Mouse (Mus musculus) liver, embryonic 12.5 days (tissue): ENCODE measurements around the gene Sept8. TPM values are rescaled to one million over a fixed set of nuclear protein-coding genes. Genes with fewer than 3 reads are reported as not detected.
A peak's percentile ranks its signal among the peaks of the same experiment; 100 is the strongest.

Experiments used
- ATAC-seq: fragments of 200-750 bp; cut with Nextera tagmentation; 2 replicates; pipeline ENCODE4 v1.8.0; 2017; ENCODE audit warnings: moderate number of reproducible peaks, mild to moderate bottlenecking, moderate library complexity
- H3K27ac ChIP-seq: fragments of 300-500 bp; sonication (generic); 2 replicates; pipeline ENCODE4 v1.5.1; 2016; ENCODE audit warnings: mild to moderate bottlenecking
- H3K27me3 ChIP-seq: fragments of 300-500 bp; sonication (generic); replicated peaks from 2 replicates; pipeline ENCODE4 v1.6.1; 2016; ENCODE audit warnings: mild to moderate bottlenecking, moderate library complexity
- H3K36me3 ChIP-seq: fragments of 300-500 bp; sonication (generic); 2 replicates; pipeline ENCODE4 v1.6.1; 2016; ENCODE audit warnings: mild to moderate bottlenecking, moderate library complexity
- H3K4me1 ChIP-seq: fragments of 300-500 bp; sonication (generic); 2 replicates; pipeline ENCODE4 v1.6.1; 2016
- H3K4me2 ChIP-seq: fragments of 300-500 bp; sonication (generic); 2 replicates; pipeline ENCODE4 v1.6.1; 2016; ENCODE audit warnings: mild to moderate bottlenecking, moderate library complexity
- H3K4me3 ChIP-seq: fragments of 300-500 bp; sonication (generic); 2 replicates; pipeline ENCODE4 v1.5.1; 2016; ENCODE audit warnings: mild to moderate bottlenecking, moderate library complexity
- H3K9ac ChIP-seq: fragments of 300-500 bp; sonication (generic); 2 replicates; pipeline ENCODE4 v1.6.1; 2016; ENCODE audit warnings: mild to moderate bottlenecking, moderate library complexity
- H3K9me3 ChIP-seq: fragments of 300-500 bp; sonication (generic); replicated peaks from 2 replicates; pipeline ENCODE4 v1.6.1; 2016; ENCODE audit warnings: mild to moderate bottlenecking, moderate library complexity
- WGBS: fragments of 180-500 bp; shearing (Covaris S2); methylation state at CpG from one replicate; pipeline ENCODE4 v1.1.7; 2016; ENCODE audit not compliant: insufficient replicate concordance; 5-methylcytosine and 5-hydroxymethylcytosine counted together
- polyA plus RNA-seq: library from polyadenylated mRNA; unstranded; fragments of >200 nt; fragmentation: Nextera tagmentation; extraction: Ambion mirVana; gene quantifications from 2 replicates; pipeline ENCODE4 v1.2.1, GENCODE M21; 2016

The Sept8 gene
- polyA plus RNA-seq, 1 experiment from 2014 or later: 34.3 TPM

GRCm38 (mm10) chr11:53520122-53520978, 1.3 kb downstream of the Sept8 start:
- H3K9me3 ChIP-seq: no peaks in the 10 kb centered on the region
- H3K4me1 ChIP-seq: peaks cover 90% of the 10 kb centered on the region
- WGBS: 4% methylated on average over 24 of the region's 24 CpGs
- peak; percentile 83 for ATAC-seq
- H3K36me3 ChIP-seq: peaks cover 25% of the 10 kb centered on the region
- peak overlapping the region; percentile 95 for H3K27ac ChIP-seq
- H3K9ac ChIP-seq: peak overlapping the region; percentile 97
- peak overlapping the region; percentile 92 for H3K4me2 ChIP-seq
- H3K27me3 ChIP-seq: no peaks in the 10 kb centered on the region
- peak overlapping the region; percentile 91 for H3K4me3 ChIP-seq

GRCm38 (mm10) chr11:53521120-53521820, 2.2 kb downstream of the Sept8 start:
- no peaks in the 10 kb centered on the region for H3K9me3 ChIP-seq
- peak overlapping the region; percentile 95 for H3K27ac ChIP-seq
- H3K4me3 ChIP-seq: peak overlapping the region; percentile 91
- H3K4me2 ChIP-seq: peak overlapping the region; percentile 92
- peaks cover 94% of the 10 kb centered on the region for H3K4me1 ChIP-seq
- 23% methylated on average over 16 of the region's 16 CpGs for WGBS
- H3K36me3 ChIP-seq: peaks cover 29% of the 10 kb centered on the region
- no peaks in the 10 kb centered on the region for H3K27me3 ChIP-seq
- peak overlapping the region; percentile 97 for H3K9ac ChIP-seq
- ATAC-seq: peak; percentile 42

GRCm38 (mm10) chr11:53521821-53522131, 2.7 kb downstream of the Sept8 start:
- no peaks in the 10 kb centered on the region for H3K9me3 ChIP-seq
- peak overlapping the region; percentile 91 for H3K4me3 ChIP-seq
- H3K36me3 ChIP-seq: peaks cover 29% of the 10 kb centered on the region
- H3K27me3 ChIP-seq: no peaks in the 10 kb centered on the region
- H3K4me2 ChIP-seq: peak overlapping the region; percentile 92
- H3K9ac ChIP-seq: peak overlapping the region; percentile 97
- peaks cover 93% of the 10 kb centered on the region for H3K4me1 ChIP-seq
- WGBS: 30% methylated on average over 7 of the region's 7 CpGs
- ATAC-seq: 0 out of 2 replicates have a peak, but pooled peaks have one; percentile 8
- peak overlapping the region; percentile 95 for H3K27ac ChIP-seq

GRCm38 (mm10) chr11:53522362-53522761, 3.3 kb downstream of the Sept8 start:
- Histone ChIP-seq H3K27me3 (no peaks in the 10 kb centered on the region), H3K4me2 (peak overlapping the region; percentile 92), H3K9me3 (no peaks in the 10 kb centered on the region), H3K36me3 (peaks cover 31% of the 10 kb centered on the region), H3K4me3 (peak overlapping the region; percentile 91), H3K9ac (peak overlapping the region; percentile 97), H3K27ac (peak overlapping the region; percentile 95), H3K4me1 (peaks cover 93% of the 10 kb centered on the region)
- ATAC-seq: no peak
- WGBS: 81% methylated on average over 3 of the region's 3 CpGs

- Histone ChIP-seq H3K27ac (peak overlapping the region; percentile 95; the same call in 1 of the 2 replicates), H3K27me3 (no peaks in the 10 kb centered on the region), H3K4me1 (peaks cover 93% of the 10 kb centered on the region), H3K36me3 (peaks cover 33% of the 10 kb centered on the region), H3K4me2 (peak overlapping the region; percentile 92), H3K9me3 (no peaks in the 10 kb centered on the region), H3K4me3 (peak overlapping the region; percentile 91; the same call in 1 of the 2 replicates), H3K9ac (peak overlapping the region; percentile 97)
- no peak for ATAC-seq
- WGBS: 40% methylated on average over 9 of the region's 9 CpGs
Observed at GRCm38 (mm10) chr11:53522930-53523329, 3.9 kb downstream of the Sept8 start.

GRCm38 (mm10) chr11:53523545-53524405, 4.7 kb downstream of the Sept8 start:
- H3K36me3 ChIP-seq: peaks cover 33% of the 10 kb centered on the region
- H3K9me3 ChIP-seq: no peaks in the 10 kb centered on the region
- ATAC-seq: no peak
- no peak overlapping the region for H3K27ac ChIP-seq
- 79% methylated on average over 14 of the region's 14 CpGs for WGBS
- no peak overlapping the region for H3K4me3 ChIP-seq
- 0 out of 2 replicates have a peak overlapping the region, but pooled peaks have one; percentile 97 for H3K9ac ChIP-seq
- H3K27me3 ChIP-seq: no peaks in the 10 kb centered on the region
- peak overlapping the region; percentile 92; the same call in 1 of the 2 replicates for H3K4me2 ChIP-seq
- H3K4me1 ChIP-seq: peaks cover 93% of the 10 kb centered on the region

- no peak overlapping the region for H3K4me2 ChIP-seq
- H3K4me1 ChIP-seq: peaks cover 96% of the 10 kb centered on the region
- ATAC-seq: no peak
- H3K9me3 ChIP-seq: no peaks in the 10 kb centered on the region
- H3K4me3 ChIP-seq: no peak overlapping the region
- no peak overlapping the region for H3K9ac ChIP-seq
- H3K27me3 ChIP-seq: no peaks in the 10 kb centered on the region
- H3K27ac ChIP-seq: no peak overlapping the region
- WGBS: 67% methylated on average over 6 of the region's 6 CpGs
- H3K36me3 ChIP-seq: peaks cover 33% of the 10 kb centered on the region
Observed at GRCm38 (mm10) chr11:53524905-53525304, 5.8 kb downstream of the Sept8 start.

- H3K4me3 ChIP-seq: no peak overlapping the region
- peaks cover 39% of the 10 kb centered on the region for H3K36me3 ChIP-seq
- H3K27ac ChIP-seq: no peak overlapping the region
- WGBS: 82% methylated on average over 4 of the region's 4 CpGs
- no peak overlapping the region for H3K9ac ChIP-seq
- no peak overlapping the region for H3K4me2 ChIP-seq
- no peaks in the 10 kb centered on the region for H3K9me3 ChIP-seq
- ATAC-seq: no peak
- H3K27me3 ChIP-seq: no peaks in the 10 kb centered on the region
- peaks cover 98% of the 10 kb centered on the region for H3K4me1 ChIP-seq
Observed at GRCm38 (mm10) chr11:53525461-53525860, 6.4 kb downstream of the Sept8 start.

- Histone ChIP-seq H3K4me1 (peaks cover 83% of the 10 kb centered on the region), H3K9ac (peak overlapping the region; percentile 28), H3K4me3 (no peak overlapping the region), H3K4me2 (0 out of 2 replicates have a peak overlapping the region, but pooled peaks have one; percentile 7), H3K27ac (peak overlapping the region; percentile 4; the same call in 1 of the 2 replicates), H3K36me3 (peaks cover 55% of the 10 kb centered on the region), H3K27me3 (no peaks in the 10 kb centered on the region), H3K9me3 (no peaks in the 10 kb centered on the region)
- 50% methylated on average over 9 of the region's 9 CpGs for WGBS
- ATAC-seq: peak; percentile 32; the same call in 1 of the 2 replicates
Observed at GRCm38 (mm10) chr11:53528397-53529252, 9.6 kb downstream of the Sept8 start.

GRCm38 (mm10) chr11:53529253-53529557, 10.1 kb downstream of the Sept8 start:
- no peak overlapping the region for H3K27ac ChIP-seq
- WGBS: 58% methylated on average over 6 of the region's 6 CpGs

GRCm38 (mm10) chr11:53530001-53530400, 10.9 kb downstream of the Sept8 start:
- Histone ChIP-seq H3K27ac (no peak overlapping the region), H3K27me3 (no peaks in the 10 kb centered on the region), H3K9me3 (no peaks in the 10 kb centered on the region), H3K4me3 (no peak overlapping the region), H3K4me2 (no peak overlapping the region), H3K36me3 (peaks cover 59% of the 10 kb centered on the region), H3K9ac (no peak overlapping the region), H3K4me1 (peaks cover 69% of the 10 kb centered on the region)
- no peak for ATAC-seq
- WGBS: 85% methylated on average over 9 of the region's 9 CpGs

More at GRCm38 (mm10) chr11:53529253-53529557, 10.1 kb downstream of the Sept8 start:
- no peak overlapping the region for H3K4me3 ChIP-seq
- no peaks in the 10 kb centered on the region for H3K27me3 ChIP-seq
- H3K36me3 ChIP-seq: peaks cover 57% of the 10 kb centered on the region
- no peak for ATAC-seq
- no peaks in the 10 kb centered on the region for H3K9me3 ChIP-seq
- H3K4me2 ChIP-seq: no peak overlapping the region
- H3K9ac ChIP-seq: no peak overlapping the region
- H3K4me1 ChIP-seq: peaks cover 77% of the 10 kb centered on the region
